Mouse (Mus musculus) bone marrow, adult 2 months (tissue): ENCODE data around the gene Gpr18.

Experiments
- CTCF ChIP-seq: fragments of 200-500 bp; IDR thresholded peaks from 2 replicates; pipeline ENCODE4 v1.5.1; 2011; ENCODE audit warnings: low read length, control low read depth; ENCODE audit not compliant: control insufficient read depth, insufficient read depth
- POLR2A ChIP-seq: fragments of 200-500 bp; IDR thresholded peaks from 2 replicates; pipeline ENCODE4 v1.6.1; 2011; ENCODE audit warnings: low read depth, mild to moderate bottlenecking, control low read depth, low read length, borderline replicate concordance; ENCODE audit not compliant: control insufficient read depth

DNA sequence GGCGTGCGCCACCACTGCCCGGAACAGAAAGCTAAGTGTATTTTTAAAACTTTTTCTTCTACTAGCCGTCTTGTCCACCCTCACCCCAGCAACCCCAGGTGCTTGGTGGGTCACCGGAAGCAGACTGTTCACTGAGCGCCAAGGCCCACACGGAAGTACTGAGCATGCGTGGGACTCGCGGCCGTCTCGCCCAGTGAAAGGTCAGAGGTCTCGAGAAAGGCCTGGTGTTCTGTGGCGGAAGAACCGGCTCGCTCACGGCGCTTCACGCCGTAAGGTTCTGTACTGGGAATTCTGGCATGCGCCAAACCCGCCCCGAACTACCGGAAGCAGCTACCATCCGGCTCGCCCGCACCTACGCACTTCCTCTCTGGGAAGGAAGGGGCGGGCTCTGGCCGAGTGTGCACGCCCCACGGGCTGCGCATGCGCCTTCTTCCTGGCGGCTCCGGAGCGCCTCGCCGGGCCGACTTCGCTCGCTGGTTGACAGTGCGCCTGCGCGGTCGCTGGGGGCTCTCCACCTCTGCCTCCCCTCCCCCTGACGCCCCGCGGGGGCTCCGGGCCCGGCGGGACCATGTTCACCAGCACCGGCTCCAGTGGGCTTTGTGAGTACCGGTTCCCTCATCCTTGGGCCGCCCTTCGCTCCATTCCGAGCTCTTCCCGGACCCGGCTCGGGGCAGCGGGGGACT lies 37.3 kb downstream of the Gpr18 start, which contains the start of gene Ubac2:
- TF ChIP-seq POLR2A (peak; percentile 80; the same call in 1 of the 2 replicates), CTCF (peak; percentile 13; the same call in 1 of the 2 replicates)
